Mouse (Mus musculus) left cerebral cortex, postnatal 10 days (tissue): ENCODE data around the gene Olfr6. TPM values are rescaled to one million over a fixed set of nuclear protein-coding genes. Genes with fewer than 3 reads are reported as not detected.
"Not testable (repeated sequence)": the region's sequence is repeated elsewhere in the genome, so short reads cannot be mapped to it uniquely, and the experiment has no call there.

ENCODE experiments used
- DNase-seq, 2 experiments: peaks; one replicate each; pipeline ENCODE4 v3.0.0; 2021 to 2022; ENCODE audit warnings: low spot score in 2 of 2, mixed read lengths in 1 of 2; ENCODE audit errors: extremely low spot score in 1 of 2
- intact Hi-C: fragments of 180-260 bp; cut with DNase I; formaldehyde crosslinking; loops from one replicate; pipeline ENCODE4 v1.15.1; 2025
- total RNA-seq, 2 experiments: library from RNA; stranded (reverse); gene quantifications; 2 replicates each; pipeline ENCODE4 v1.2.3; 2021

The Olfr6 gene
- not detected for total RNA-seq

DNA sequence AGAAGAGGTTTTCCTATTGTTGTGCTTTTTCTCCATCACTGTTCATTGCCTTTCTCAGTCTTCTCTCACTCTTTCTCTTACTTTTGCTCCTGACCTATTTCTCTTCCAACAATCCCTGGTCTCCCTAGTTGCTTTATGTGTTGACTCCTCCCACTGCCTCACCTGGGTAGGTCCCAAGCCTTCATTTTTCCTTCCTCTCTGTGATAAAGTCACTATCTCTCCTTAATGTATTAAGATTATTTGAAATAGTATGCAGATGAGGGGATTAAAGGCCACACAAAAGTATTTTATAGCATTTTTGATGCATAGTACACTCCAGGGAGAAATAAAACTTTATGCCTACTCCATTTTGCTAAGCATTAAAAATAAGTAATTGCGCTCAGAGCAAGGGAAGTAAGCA lies at the start of gene Olfr6:
Gene Olfr6, minus strand, starts transcription at position 101 of the 400 bp plus-strand sequence.
- intact Hi-C loops, result no loop called here
- DNase-seq, result no peak

DNA sequence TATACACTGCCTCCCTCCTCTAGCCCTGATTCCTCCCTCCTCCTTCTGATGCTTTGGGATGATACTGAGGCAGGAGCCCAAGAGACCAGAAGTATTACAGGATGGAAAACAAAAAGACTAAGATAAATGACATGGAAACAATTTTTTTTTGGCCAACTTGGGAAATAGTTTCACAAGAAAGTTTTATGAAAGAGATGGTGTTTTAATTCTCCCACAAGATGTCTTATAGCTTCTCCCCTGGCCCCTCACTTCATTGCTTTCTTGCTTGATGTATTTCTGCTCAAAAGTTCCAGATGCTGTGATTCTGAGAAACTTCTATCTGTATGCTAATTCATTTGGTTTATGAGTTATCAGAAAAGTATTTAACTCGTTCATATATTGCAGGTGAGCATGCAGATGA lies 42.2 kb upstream of the Olfr6 start, which contains the start of gene Olfr2:
Gene Olfr2, minus strand, starts transcription at position 101 of the 400 bp plus-strand sequence.
- intact Hi-C loops, result no loop called here
- DNase-seq, result no peak

DNA sequence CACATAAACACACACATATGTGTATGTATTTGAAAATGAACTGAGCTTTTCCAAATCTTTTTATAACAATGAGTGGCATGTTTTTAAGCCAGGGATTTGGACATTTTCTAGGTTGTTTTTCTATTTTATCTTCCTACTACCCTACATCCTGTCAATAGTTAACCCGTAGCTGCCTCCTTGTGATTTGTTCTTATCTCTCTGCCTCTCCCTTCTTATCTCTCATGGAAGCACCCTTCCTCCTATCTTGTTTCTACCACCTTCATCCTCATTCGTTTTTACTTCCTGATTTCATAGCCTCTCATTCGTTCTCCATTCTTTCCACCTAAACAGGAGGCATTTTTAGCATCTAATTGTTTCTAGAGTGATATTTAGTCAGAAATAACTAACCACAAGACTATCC lies 40.4 kb upstream of the Olfr6 start:
- intact Hi-C loops, result no loop called here
- DNase-seq, result no peak

DNA sequence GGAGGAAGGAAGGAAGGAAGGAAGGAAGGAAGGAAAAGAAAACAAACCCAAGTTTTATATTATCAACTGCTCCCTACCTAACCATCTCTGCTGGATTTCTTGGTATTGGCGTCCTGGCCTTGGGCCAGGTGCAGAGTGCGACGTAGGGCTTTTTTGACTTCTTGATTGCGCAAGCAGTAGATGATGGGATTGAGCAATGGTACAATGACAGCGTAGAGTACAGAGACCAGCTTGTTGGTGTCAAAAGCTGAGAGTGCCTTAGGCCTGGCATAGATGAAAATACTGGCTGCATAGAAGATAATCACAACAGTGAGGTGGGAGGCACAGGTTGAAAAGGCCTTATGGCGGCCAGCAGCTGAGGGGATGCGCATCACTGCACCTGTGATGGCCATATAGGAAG lies 37.1 kb upstream of the Olfr6 start:
- DNase-seq, result no peak
- intact Hi-C loops, result no loop called here

DNA sequence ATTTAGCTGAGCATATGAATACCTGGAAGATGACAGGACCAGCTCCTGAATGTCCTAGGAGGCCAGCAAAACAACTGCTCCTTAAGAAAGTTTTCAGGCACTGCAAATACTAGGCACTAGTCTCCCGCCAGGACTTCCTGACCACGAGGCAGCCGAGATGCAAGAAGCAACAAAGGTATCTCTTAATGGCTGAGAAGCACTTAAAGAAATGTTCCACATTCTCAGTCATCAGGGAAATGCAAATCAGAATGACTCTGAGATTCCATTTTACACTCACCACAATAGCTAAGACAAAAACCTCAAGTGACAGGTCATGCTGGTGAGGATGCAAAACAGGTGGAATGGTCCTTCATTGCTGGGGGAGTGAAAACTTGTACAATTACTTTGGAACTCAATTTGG lies 21.5 kb upstream of the Olfr6 start:
- DNase-seq, result no peak

DNA sequence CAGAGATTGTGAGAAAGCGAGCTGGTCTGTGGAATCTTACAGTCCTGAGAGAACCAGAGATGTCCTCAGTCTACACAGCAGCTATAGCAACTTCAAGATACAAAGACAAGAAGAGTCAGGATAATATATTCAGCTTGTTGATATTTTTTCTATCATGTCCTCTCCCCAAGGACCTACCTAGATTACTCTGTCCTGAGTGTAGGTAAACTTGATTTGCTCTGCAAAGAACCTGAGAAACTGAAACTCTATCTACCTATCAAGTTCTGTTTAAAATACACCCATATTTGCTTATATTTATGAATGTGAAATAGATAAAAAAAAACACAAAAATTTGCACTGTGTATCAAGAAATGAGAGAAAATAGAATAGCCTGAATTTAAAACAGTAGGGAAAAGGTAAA lies 11.6 kb upstream of the Olfr6 start, which contains the start of gene Olfr711:
Gene Olfr711, minus strand, starts transcription at position 101 of the 400 bp plus-strand sequence.
- DNase-seq, result no peak
- intact Hi-C loops, result no loop called here

More for the DNA sequence above, 21.5 kb upstream of the Olfr6 start:
- intact Hi-C loops, result no loop called here

DNA sequence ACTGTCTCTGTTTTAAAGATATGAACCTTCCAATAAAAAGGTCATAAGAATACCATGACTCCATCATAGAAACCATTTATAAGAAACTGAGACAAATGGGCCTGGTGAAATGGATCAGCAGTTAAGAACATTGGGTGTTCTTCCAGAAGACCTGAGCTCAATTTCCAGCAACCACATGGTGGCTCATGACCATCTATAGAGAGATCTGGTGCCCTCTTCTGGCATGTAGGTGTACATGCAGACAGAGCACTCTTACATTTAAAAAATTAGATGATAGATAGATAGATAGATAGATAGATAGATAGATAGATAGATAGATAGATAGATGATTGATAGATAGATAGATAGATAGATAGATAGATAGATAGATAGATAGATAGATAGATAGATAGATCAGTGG lies 3.8 kb upstream of the Olfr6 start:
- intact Hi-C loops, DNase-seq: not testable (repeated sequence)

DNA sequence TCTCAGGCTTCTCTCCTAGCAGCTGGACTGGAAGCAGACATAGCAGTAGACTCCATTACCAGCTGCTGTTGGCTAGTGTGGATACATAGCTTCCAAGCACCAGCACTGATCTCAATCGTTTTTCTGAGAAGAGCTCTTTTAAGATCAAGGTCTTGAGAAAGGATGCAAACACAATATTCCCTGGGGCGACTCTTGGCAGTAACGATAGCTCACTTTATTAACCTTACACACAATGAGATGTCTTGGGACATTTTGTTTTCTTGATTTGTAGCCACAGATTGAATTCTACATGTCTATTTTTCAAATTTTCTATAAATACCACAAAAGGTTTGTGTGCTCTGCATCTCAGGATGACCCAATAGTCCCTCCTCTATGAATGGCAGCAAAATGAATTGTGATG lies 15.5 kb downstream of the Olfr6 start, which contains the start of gene Olfr710:
Gene Olfr710, minus strand, starts transcription at position 101 of the 400 bp plus-strand sequence.
- DNase-seq, result no peak
- intact Hi-C loops, result no loop called here

DNA sequence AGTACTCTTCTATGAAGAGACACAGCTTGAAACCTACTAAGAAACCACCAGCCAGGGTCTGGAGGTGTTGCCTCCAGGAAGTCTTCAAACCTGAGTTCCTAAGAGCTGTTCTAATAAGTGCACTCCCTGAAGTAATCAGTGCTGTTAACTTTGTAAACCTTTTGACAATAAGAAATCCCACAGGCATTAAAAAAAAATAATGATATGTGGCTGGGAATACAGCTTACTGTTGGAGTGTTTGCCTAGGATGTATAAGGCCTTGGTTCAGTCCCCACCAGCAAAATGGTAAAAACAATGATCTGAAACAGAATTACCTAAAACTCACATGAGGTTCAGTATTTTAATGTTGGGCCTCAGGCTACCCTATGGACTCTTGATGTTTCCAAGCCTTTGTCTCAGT lies 31.6 kb downstream of the Olfr6 start, which contains the start of gene Olfr709-ps1:
Gene Olfr709-ps1, minus strand, starts transcription at position 101 of the 400 bp plus-strand sequence.
- intact Hi-C loops, result no loop called here
- DNase-seq, result no peak

DNA sequence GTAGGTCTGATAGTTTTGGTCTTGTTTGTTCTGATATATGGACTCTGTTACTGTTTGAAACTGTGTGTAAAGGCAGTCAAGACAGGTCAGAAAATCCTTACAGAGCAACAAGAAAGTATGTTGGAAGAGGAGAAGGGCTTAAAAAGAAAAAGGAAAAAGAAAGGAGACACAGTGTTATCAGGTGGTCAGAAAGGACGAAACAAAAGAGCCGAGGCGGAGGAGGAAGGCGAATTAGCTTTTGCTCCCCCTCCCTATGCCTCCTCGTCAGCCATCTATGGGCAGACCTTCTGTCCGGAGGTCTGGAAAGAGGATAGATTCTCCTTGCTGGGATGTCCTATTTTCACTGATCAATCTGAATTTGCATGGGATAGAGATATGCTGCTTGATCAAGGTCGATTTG lies 42.8 kb downstream of the Olfr6 start:
- intact Hi-C loops, result not testable (repeated sequence)
- peak in 1 of 2 experiments; percentile 21 for DNase-seq

DNA sequence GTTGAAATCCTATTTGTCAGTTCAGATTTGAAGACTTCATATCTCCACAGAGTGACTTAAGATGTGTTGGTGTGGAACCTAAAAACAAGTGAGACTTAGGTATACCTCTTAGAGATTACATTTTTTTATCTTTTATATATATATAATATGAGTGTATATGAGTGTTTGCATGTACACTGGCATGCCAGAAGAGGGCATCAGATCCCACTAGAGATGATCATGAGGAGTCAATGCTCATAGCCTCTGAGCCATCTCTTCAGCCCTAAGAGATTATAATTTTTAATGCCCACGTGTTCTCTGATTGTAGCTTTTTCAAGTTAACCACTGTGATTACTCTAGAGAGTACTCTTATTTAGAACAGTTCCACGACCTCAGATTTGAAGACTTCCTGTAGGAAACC lies 56.1 kb downstream of the Olfr6 start, which contains the start of gene Olfr1532-ps1:
Gene Olfr1532-ps1, plus strand, starts transcription at position 326 of the 400 bp plus-strand sequence.
- DNase-seq, result no peak
- intact Hi-C loops, result no loop called here

Other genes starting within 250 kb of the Olfr6 start
- gene Olfr695, start 247.5 kb downstream of the Olfr6 start, total RNA-seq, result not detected
- not detected for gene Olfr697, start 221.5 kb downstream of the Olfr6 start, total RNA-seq
- not detected for gene Olfr698, start 208.5 kb downstream of the Olfr6 start, total RNA-seq
- gene Olfr699, start 170.7 kb downstream of the Olfr6 start, total RNA-seq, result not detected
- not detected for gene Olfr700, start 155.1 kb downstream of the Olfr6 start, total RNA-seq
- gene Olfr701, start 149.8 kb downstream of the Olfr6 start, total RNA-seq, result not detected
- gene Olfr702, start 130.0 kb downstream of the Olfr6 start, total RNA-seq, result not detected
- not detected for gene Olfr703, start 120.6 kb downstream of the Olfr6 start, total RNA-seq
- gene Olfr704, start 100.8 kb downstream of the Olfr6 start, total RNA-seq, result not detected
- not detected for gene Olfr705, start 87.0 kb downstream of the Olfr6 start, total RNA-seq
- not detected for gene Olfr706, start 75.8 kb downstream of the Olfr6 start, total RNA-seq
- gene Olfr707, start 62.7 kb downstream of the Olfr6 start, total RNA-seq, result not detected
- not detected for gene Olfr1532-ps1, start 55.9 kb downstream of the Olfr6 start, total RNA-seq
- gene Olfr709-ps1, start 31.7 kb downstream of the Olfr6 start, total RNA-seq, result not detected
- gene Olfr710, start 15.6 kb downstream of the Olfr6 start, total RNA-seq, result not detected
- gene Olfr711, start 11.5 kb upstream of the Olfr6 start, total RNA-seq, result not detected
- gene Olfr2, start 42.1 kb upstream of the Olfr6 start, total RNA-seq, result not detected
- gene Olfr713, start 67.2 kb upstream of the Olfr6 start, total RNA-seq, result not detected
- gene Olfr714, start 107.0 kb upstream of the Olfr6 start, total RNA-seq, result not detected
- gene Olfr17, start 129.3 kb upstream of the Olfr6 start, total RNA-seq, result not detected
- gene Olfr715b, start 146.4 kb upstream of the Olfr6 start, total RNA-seq, result not detected
- not detected for gene Olfr715, start 167.1 kb upstream of the Olfr6 start, total RNA-seq
- not detected for gene Olfr716, start 174.4 kb upstream of the Olfr6 start, total RNA-seq
- not detected for gene Nlrp14, start 203.1 kb upstream of the Olfr6 start, total RNA-seq
- not detected for gene Rbmxl2, start 245.5 kb upstream of the Olfr6 start, total RNA-seq